Mouse (Mus musculus): ENCODE data around the gene Sirpb1c. TPM values are rescaled to one million over a fixed set of nuclear protein-coding genes. Genes with fewer than 3 reads are reported as not detected.
"Not testable (repeated sequence)": the region's sequence is repeated elsewhere in the genome, so short reads cannot be mapped to it uniquely, and the experiment has no call there.

Gene Sirpb1c
- total RNA-seq (2021) = not detected
- long read RNA-seq, experiment 1 = 0 reads
- long read RNA-seq, experiment 2 = 0 reads

GRCm38 (mm10) chr3:15848280-15848679 is at the start of gene Sirpb1c:
TSS of gene Sirpb1c (minus strand) at chr3:15848528.
- DNase-seq = not testable (repeated sequence)
- intact Hi-C loops (cut with DNase I; ENCODE audit: low total_unique reads) = loop anchor here (5.0 to 10.0 kb wide), 2 partner anchors 271 to 433 kb away; partner anchors contain the start of gene Sirpb1b

- intact Hi-C loops (cut with DNase I; ENCODE audit: low total_unique reads) = no loop called here
- no peak for DNase-seq
These were observed 38.1 kb upstream of the Sirpb1c start for GRCm38 (mm10) chr3:15886380-15886779.

GRCm38 (mm10) chr3:15855773-15856172 is 7.4 kb upstream of the Sirpb1c start:
- DNase-seq; intact Hi-C loops (cut with DNase I; ENCODE audit: low total_unique reads): not testable (repeated sequence)

GRCm38 (mm10) chr3:15849922-15850321 is 1.6 kb upstream of the Sirpb1c start:
- intact Hi-C loops (cut with DNase I; ENCODE audit: low total_unique reads) = loop anchor here (5.0 to 10.0 kb wide), 2 partner anchors 273 to 435 kb away; partner anchors contain the start of gene Sirpb1b
- DNase-seq = no peak

GRCm38 (mm10) chr3:15847332-15848047 is 838 bp downstream of the Sirpb1c start:
- intact Hi-C loops (cut with DNase I; ENCODE audit: low total_unique reads) = loop anchor here (5.0 to 10.0 kb wide), 2 partner anchors 270 to 433 kb away; partner anchors contain the start of gene Sirpb1b
- DNase-seq = no peak

- DNase-seq; intact Hi-C loops (cut with DNase I; ENCODE audit: low total_unique reads): not testable (repeated sequence)
These were observed 74.7 kb downstream of the Sirpb1c start for GRCm38 (mm10) chr3:15773642-15774041.

Other genes with a start within 250 kb of the Sirpb1c start
- not detected for gene Gm5150, start 157.9 kb upstream of the Sirpb1c start, total RNA-seq (2021)

Data from gastrocnemius, postnatal 14 days (tissue).